Mouse (Mus musculus): ENCODE results near the gene Zcchc24.

- no peak for TF ChIP-seq TCF12 (IDR thresholded peaks at IDR 0.05; ENCODE audit: insufficient read depth, poor library complexity, severe bottlenecking)
- no peak for TF ChIP-seq POLR2A (IDR thresholded peaks at IDR 0.05; ENCODE audit: insufficient read length, low read depth)
- peak in 2 of 3 experiments; percentile 4 to 66 for TF ChIP-seq MYOG (IDR thresholded peaks at IDR 0.05; ENCODE audit: control insufficient read depth in 1 of 3, insufficient read depth in 1 of 3, insufficient read length in 2 of 3, low read depth in 2 of 3)
- TF ChIP-seq MAX (IDR thresholded peaks at IDR 0.05; ENCODE audit: low read depth) = no peak
- no peak for TF ChIP-seq USF1 (IDR thresholded peaks at IDR 0.05; ENCODE audit: low read depth)
- TF ChIP-seq CEBPB (IDR thresholded peaks at IDR 0.05; ENCODE audit: insufficient read depth, poor library complexity, severe bottlenecking) = 0 out of 2 replicates have a peak, but pooled peaks have one; percentile 49
Measured at GRCm38 (mm10) chr14:25734736-25735716, 33.8 kb downstream of the Zcchc24 start.
